8 mouse cellular contexts compared by ENCODE assay signal in genomic region chr10:128977522-128978114, GRCm38 (mm10). TPM values are rescaled to one million over a fixed set of nuclear protein-coding genes. Genes with fewer than 3 reads are reported as not detected.
DNase-seq lines count a peak whose midpoint lies in the region; ATAC-seq and TF ChIP-seq lines count a peak whose summit lies in the region.

No protein-coding gene starts in this region.

- peak; percentile 93 for ATAC-seq in forebrain, postnatal 0 days

- TF ChIP-seq POLR2A in heart, adult 2 months (IDR thresholded peaks at IDR 0.05; ENCODE audit: insufficient read depth, low read depth, low read length): no peak

- H3K9me3 ChIP-seq in heart, embryonic 10.5 days: no peaks in the 10 kb centered on the region
- H3K9me3 ChIP-seq in forebrain, postnatal 0 days (ENCODE audit: low read length): no peaks in the 10 kb centered on the region
- no peaks in the 10 kb centered on the region for H3K9me3 ChIP-seq in midbrain, embryonic 10.5 days (replicated peaks)

- no peak overlapping the region for H3K27ac ChIP-seq in heart, adult 2 months
- no peak overlapping the region for H3K27ac ChIP-seq in heart, embryonic 10.5 days
- no peak overlapping the region for H3K27ac ChIP-seq in forebrain, postnatal 0 days (ENCODE audit: low read depth, low read length)
- no peak overlapping the region for H3K27ac ChIP-seq in left cerebral cortex, adult 2 months
- no peak overlapping the region for H3K27ac ChIP-seq in midbrain, embryonic 10.5 days (replicated peaks)

- no peaks in the 10 kb centered on the region for H3K36me3 ChIP-seq in heart, adult 2 months (ENCODE audit: control insufficient read depth, insufficient read depth, low read length)
- no peaks in the 10 kb centered on the region for H3K36me3 ChIP-seq in heart, embryonic 10.5 days
- no peaks in the 10 kb centered on the region for H3K36me3 ChIP-seq in forebrain, postnatal 0 days (ENCODE audit: insufficient read depth)
- H3K36me3 ChIP-seq in midbrain, embryonic 10.5 days: no peaks in the 10 kb centered on the region
- H3K36me3 ChIP-seq in splenic B cell, adult 2 months (ENCODE audit: control insufficient read depth, insufficient read depth, low read length, poor library complexity, severe bottlenecking): no peaks in the 10 kb centered on the region

- H3K9ac ChIP-seq in heart, adult 2 months (ENCODE audit: low read depth, low read length): no peak overlapping the region
- no peak overlapping the region for H3K9ac ChIP-seq in forebrain, postnatal 0 days

- peak; percentile 65; the same call in 1 of the 2 replicates for TF ChIP-seq EP300 in heart, adult 2 months (IDR thresholded peaks at IDR 0.05; ENCODE audit: insufficient read depth, low read depth, low read length)

- 12% methylated on average over 9 of the region's 9 CpGs for WGBS in heart, adult 2 months
- WGBS in heart, embryonic 10.5 days: 21% methylated on average over 9 of the region's 9 CpGs
- 25% methylated on average over 9 of the region's 9 CpGs for WGBS in forebrain, postnatal 0 days
- WGBS in midbrain, embryonic 10.5 days: 30% methylated on average over 9 of the region's 9 CpGs

- intact Hi-C loops in heart, adult 2 months (cut with DNase I): loop anchor here (2.0 to 5.0 kb wide), 3 partner anchors 60 to 245 kb away; no protein-coding TSS in a partner anchor
- intact Hi-C loops in left cerebral cortex, adult 2 months (cut with DNase I): loop anchor here (5.0 kb wide), 4 partner anchors 65 to 245 kb away; no protein-coding TSS in a partner anchor

- no peaks in the 10 kb centered on the region for H3K27me3 ChIP-seq in heart, adult 2 months (ENCODE audit: control insufficient read depth, insufficient read depth, low read length)
- H3K27me3 ChIP-seq in heart, embryonic 10.5 days (ENCODE audit: insufficient read depth, poor library complexity, severe bottlenecking): no peaks in the 10 kb centered on the region
- H3K27me3 ChIP-seq in forebrain, postnatal 0 days (ENCODE audit: insufficient read depth, low read length): no peaks in the 10 kb centered on the region
- H3K27me3 ChIP-seq in midbrain, embryonic 10.5 days (ENCODE audit: low read depth, poor library complexity, severe bottlenecking): no peaks in the 10 kb centered on the region
- no peaks in the 10 kb centered on the region for H3K27me3 ChIP-seq in splenic B cell, adult 2 months (ENCODE audit: control insufficient read depth, insufficient read depth, low read length, poor library complexity, severe bottlenecking)

- H3K79me2 ChIP-seq in heart, adult 2 months (replicated peaks; ENCODE audit: control insufficient read depth, insufficient read depth, low read length): no peaks in the 10 kb centered on the region

- peak; percentile 35 to 40 for DNase-seq in heart, adult 2 months
- DNase-seq in heart, embryonic 10.5 days (ENCODE audit: low spot score): no peak
- peak; percentile 43 for DNase-seq in cerebellum, adult 11-12 months
- peak; percentile 75 for DNase-seq in forebrain, postnatal 0 days
- DNase-seq in induced T-regulatory cell, adult 2 months (ENCODE audit: low read depth): peak; percentile 58
- DNase-seq in left cerebral cortex, adult 2 months (ENCODE audit: extremely low spot score in 1 of 2, low spot score in 2 of 2): peak; percentile 43 to 54
- peak; percentile 43 for DNase-seq in midbrain, embryonic 10.5 days (ENCODE audit: low spot score)
- peak; percentile 37 for DNase-seq in splenic B cell, adult 2 months (ENCODE audit: low read depth, low spot score)

- TF ChIP-seq CTCF in heart, adult 2 months (IDR thresholded peaks at IDR 0.05): peak; percentile 82
- peak; percentile 85 for TF ChIP-seq CTCF in forebrain, postnatal 0 days (IDR thresholded peaks at IDR 0.05; ENCODE audit: low read depth)
- peak; percentile 85 for TF ChIP-seq CTCF in left cerebral cortex, adult 2 months (IDR thresholded peaks at IDR 0.05)

- no peak overlapping the region for H3K4me3 ChIP-seq in heart, adult 2 months
- no peak overlapping the region for H3K4me3 ChIP-seq in heart, embryonic 10.5 days
- no peak overlapping the region for H3K4me3 ChIP-seq in forebrain, postnatal 0 days (ENCODE audit: low read depth, low read length)
- H3K4me3 ChIP-seq in left cerebral cortex, adult 2 months: no peak overlapping the region
- H3K4me3 ChIP-seq in midbrain, embryonic 10.5 days: no peak overlapping the region

- H3K4me1 ChIP-seq in heart, adult 2 months (ENCODE audit: control insufficient read depth, insufficient read depth, low read length): peaks cover 2% of the 10 kb centered on the region; the same call in 1 of the 2 replicates
- peaks cover 8% of the 10 kb centered on the region; the same call in 1 of the 2 replicates for H3K4me1 ChIP-seq in heart, embryonic 10.5 days
- no peaks in the 10 kb centered on the region for H3K4me1 ChIP-seq in forebrain, postnatal 0 days (ENCODE audit: insufficient read depth)
- no peaks in the 10 kb centered on the region for H3K4me1 ChIP-seq in midbrain, embryonic 10.5 days

- H3K4me2 ChIP-seq in forebrain, postnatal 0 days (ENCODE audit: low read depth): no peak overlapping the region

RNA-seq across cellular contexts. Expression of gene Olfr9, which starts 11.6 kb away (rescaled TPM):
- total RNA-seq in heart, adult 2 months (2021): not detected
- not detected in 2 replicates for polyA plus RNA-seq in heart, adult 2 months (2012; rRNA removed)
- not detected in 2 replicates for polyA plus RNA-seq in heart, embryonic 10.5 days (2016; fragmentation: Nextera tagmentation; extraction: Ambion mirVana)
- not detected in 2 replicates for total RNA-seq in forebrain, postnatal 0 days (2014; rRNA removed)
- polyA plus RNA-seq in forebrain, postnatal 0 days (2015; fragmentation: Nextera tagmentation; extraction: Ambion mirVana): not detected in 2 replicates
- not detected for total RNA-seq in left cerebral cortex, adult 2 months (2021)
- not detected in 2 replicates for polyA plus RNA-seq in midbrain, embryonic 10.5 days (2016; fragmentation: Nextera tagmentation; extraction: Ambion mirVana)

RNA-seq across cellular contexts. Expression of gene Mettl7b, which starts 16.8 kb away (rescaled TPM):
- not detected for total RNA-seq in heart, adult 2 months (2021)
- polyA plus RNA-seq in heart, adult 2 months (2012; rRNA removed): 0.18 and 0.53 TPM in 2 replicates
- not detected in 2 replicates for polyA plus RNA-seq in heart, embryonic 10.5 days (2016; fragmentation: Nextera tagmentation; extraction: Ambion mirVana)
- total RNA-seq in forebrain, postnatal 0 days (2014; rRNA removed): not detected in 2 replicates
- not detected in 2 replicates for polyA plus RNA-seq in forebrain, postnatal 0 days (2015; fragmentation: Nextera tagmentation; extraction: Ambion mirVana)
- total RNA-seq in left cerebral cortex, adult 2 months (2021): not detected
- not detected in 2 replicates for polyA plus RNA-seq in midbrain, embryonic 10.5 days (2016; fragmentation: Nextera tagmentation; extraction: Ambion mirVana)

RNA-seq across cellular contexts. Expression of gene Olfr763, which starts 33.0 kb away (rescaled TPM):
- total RNA-seq in heart, adult 2 months (2021): not detected
- polyA plus RNA-seq in heart, adult 2 months (2012; rRNA removed): not detected in 2 replicates
- not detected in 2 replicates for polyA plus RNA-seq in heart, embryonic 10.5 days (2016; fragmentation: Nextera tagmentation; extraction: Ambion mirVana)
- total RNA-seq in forebrain, postnatal 0 days (2014; rRNA removed): not detected in 2 replicates
- not detected in 2 replicates for polyA plus RNA-seq in forebrain, postnatal 0 days (2015; fragmentation: Nextera tagmentation; extraction: Ambion mirVana)
- not detected for total RNA-seq in left cerebral cortex, adult 2 months (2021)
- polyA plus RNA-seq in midbrain, embryonic 10.5 days (2016; fragmentation: Nextera tagmentation; extraction: Ambion mirVana): not detected in 2 replicates

RNA-seq across cellular contexts. Expression of gene Itga7, which starts 44.0 kb away (rescaled TPM):
- 100 to 1,000 TPM; 140 to 155 TPM for total RNA-seq in heart, adult 2 months (2021)
- 151 and 206 TPM in 2 replicates for polyA plus RNA-seq in heart, adult 2 months (2012; rRNA removed)
- polyA plus RNA-seq in heart, embryonic 10.5 days (2016; fragmentation: Nextera tagmentation; extraction: Ambion mirVana): 1.1 and 1.3 TPM in 2 replicates
- 7.7 and 12.7 TPM in 2 replicates for total RNA-seq in forebrain, postnatal 0 days (2014; rRNA removed)
- polyA plus RNA-seq in forebrain, postnatal 0 days (2015; fragmentation: Nextera tagmentation; extraction: Ambion mirVana): 5.8 and 7.7 TPM in 2 replicates
- 10 to 100 TPM; 13.2 to 16.3 TPM for total RNA-seq in left cerebral cortex, adult 2 months (2021)
- polyA plus RNA-seq in midbrain, embryonic 10.5 days (2016; fragmentation: Nextera tagmentation; extraction: Ambion mirVana): 1.7 and 1.9 TPM in 2 replicates

RNA-seq across cellular contexts. Expression of gene Bloc1s1, which starts 53.8 kb away (rescaled TPM):
- total RNA-seq in heart, adult 2 months (2021): 100 to 1,000 TPM; 181 to 201 TPM
- 229 and 234 TPM in 2 replicates for polyA plus RNA-seq in heart, adult 2 months (2012; rRNA removed)
- polyA plus RNA-seq in heart, embryonic 10.5 days (2016; fragmentation: Nextera tagmentation; extraction: Ambion mirVana): 182 and 194 TPM in 2 replicates
- 120 and 149 TPM in 2 replicates for total RNA-seq in forebrain, postnatal 0 days (2014; rRNA removed)
- polyA plus RNA-seq in forebrain, postnatal 0 days (2015; fragmentation: Nextera tagmentation; extraction: Ambion mirVana): 246 and 305 TPM in 2 replicates
- total RNA-seq in left cerebral cortex, adult 2 months (2021): 10 to 100 TPM; 78.8 to 80.8 TPM
- 216 and 236 TPM in 2 replicates for polyA plus RNA-seq in midbrain, embryonic 10.5 days (2016; fragmentation: Nextera tagmentation; extraction: Ambion mirVana)
